Mouse (Mus musculus): ENCODE data around the gene Tmtc2. TPM values are rescaled to one million over a fixed set of nuclear protein-coding genes. Genes with fewer than 3 reads are reported as not detected.

Tmtc2 gene
- polyA plus RNA-seq, 1 experiment from 2014 or later: 9.6 TPM

DNA sequence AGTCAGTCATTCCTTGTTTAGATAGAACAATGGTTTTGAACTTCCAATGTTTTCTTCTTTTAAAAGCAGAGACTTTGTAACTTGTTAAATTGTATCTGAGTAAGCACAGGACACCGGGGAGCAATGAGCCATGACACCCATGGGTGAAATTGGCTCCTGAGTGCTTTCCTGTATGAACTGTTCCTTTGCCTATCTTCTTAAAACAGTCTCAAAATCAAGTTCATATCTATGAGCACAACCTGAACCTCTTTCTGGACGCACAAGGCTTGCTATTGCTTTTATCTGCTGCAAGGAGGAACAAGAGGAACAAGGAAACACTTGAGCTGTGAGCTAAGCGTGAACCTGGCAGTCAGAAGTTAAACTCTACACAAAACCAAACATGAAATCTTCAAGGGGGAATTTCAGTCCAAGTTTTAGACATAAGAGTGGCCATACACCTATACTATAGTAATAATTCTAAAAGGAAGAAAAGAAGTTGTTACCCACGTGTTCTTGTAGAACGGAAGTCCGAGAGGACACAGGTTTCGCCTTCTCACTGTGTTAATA, 60.4 kb downstream of the Tmtc2 start:
- Histone ChIP-seq H3K4me2 (ENCODE audit: low read depth, low read length) (no peak overlapping the region), H3K4me3 (replicated peaks; ENCODE audit: low read length) (no peak overlapping the region), H3K27ac (ENCODE audit: low read length) (no peak overlapping the region), H3K4me1 (ENCODE audit: control insufficient read depth, insufficient read depth, low read length) (0 out of 2 replicates have a peak, but pooled peaks cover 5% of the 10 kb centered on the region), H3K9me3 (replicated peaks; ENCODE audit: control insufficient read depth, low read length) (no peaks in the 10 kb centered on the region), H3K9ac (ENCODE audit: low read length) (no peak overlapping the region), H3K36me3 (ENCODE audit: control insufficient read depth, insufficient read depth, low read length) (no peaks in the 10 kb centered on the region), H3K27me3 (ENCODE audit: control insufficient read depth, insufficient read depth, low read length) (no peaks in the 10 kb centered on the region)
- ATAC-seq (ENCODE audit: insufficient read depth, low FRiP score): no peak
- WGBS: 82% methylated on average over 7 of the region's 7 CpGs

- H3K4me3 ChIP-seq (replicated peaks; ENCODE audit: low read length): no peak overlapping the region
- no peak overlapping the region for H3K9ac ChIP-seq (ENCODE audit: low read length)
- H3K9me3 ChIP-seq (replicated peaks; ENCODE audit: control insufficient read depth, low read length): no peaks in the 10 kb centered on the region
- no peak for ATAC-seq (ENCODE audit: insufficient read depth, low FRiP score)
- H3K4me1 ChIP-seq (ENCODE audit: control insufficient read depth, insufficient read depth, low read length): 0 out of 2 replicates have a peak, but pooled peaks cover 5% of the 10 kb centered on the region
- H3K27me3 ChIP-seq (ENCODE audit: control insufficient read depth, insufficient read depth, low read length): no peaks in the 10 kb centered on the region
- H3K27ac ChIP-seq (ENCODE audit: low read length): no peak overlapping the region
- 0 out of 2 replicates have a peak overlapping the region, but pooled peaks have one; percentile 2 for H3K4me2 ChIP-seq (ENCODE audit: low read depth, low read length)
- WGBS: 23% methylated on average over 4 of the region's 5 CpGs
- no peaks in the 10 kb centered on the region for H3K36me3 ChIP-seq (ENCODE audit: control insufficient read depth, insufficient read depth, low read length)
These were observed 64.4 kb downstream of the Tmtc2 start for GRCm38 (mm10) chr10:105509896-105510272.

GRCm38 (mm10) chr10:105509146-105509895, 64.9 kb downstream of the Tmtc2 start:
- H3K4me2 ChIP-seq (ENCODE audit: low read depth, low read length): 0 out of 2 replicates have a peak overlapping the region, but pooled peaks have one; percentile 2
- 50% methylated on average over 11 of the region's 12 CpGs for WGBS
- H3K9me3 ChIP-seq (replicated peaks; ENCODE audit: control insufficient read depth, low read length): no peaks in the 10 kb centered on the region
- no peak overlapping the region for H3K27ac ChIP-seq (ENCODE audit: low read length)
- no peak for ATAC-seq (ENCODE audit: insufficient read depth, low FRiP score)
- no peak overlapping the region for H3K9ac ChIP-seq (ENCODE audit: low read length)
- no peaks in the 10 kb centered on the region for H3K36me3 ChIP-seq (ENCODE audit: control insufficient read depth, insufficient read depth, low read length)
- H3K4me1 ChIP-seq (ENCODE audit: control insufficient read depth, insufficient read depth, low read length): 0 out of 2 replicates have a peak, but pooled peaks cover 5% of the 10 kb centered on the region
- H3K27me3 ChIP-seq (ENCODE audit: control insufficient read depth, insufficient read depth, low read length): no peaks in the 10 kb centered on the region
- no peak overlapping the region for H3K4me3 ChIP-seq (replicated peaks; ENCODE audit: low read length)

- no peak overlapping the region for H3K27ac ChIP-seq (ENCODE audit: low read length)
- H3K4me3 ChIP-seq (replicated peaks; ENCODE audit: low read length): no peak overlapping the region
- H3K4me2 ChIP-seq (ENCODE audit: low read depth, low read length): no peak overlapping the region
- H3K9me3 ChIP-seq (replicated peaks; ENCODE audit: control insufficient read depth, low read length): no peaks in the 10 kb centered on the region
- H3K36me3 ChIP-seq (ENCODE audit: control insufficient read depth, insufficient read depth, low read length): no peaks in the 10 kb centered on the region
- H3K27me3 ChIP-seq (ENCODE audit: control insufficient read depth, insufficient read depth, low read length): no peaks in the 10 kb centered on the region
- WGBS: 75% methylated on average over 3 of the region's 3 CpGs
- 0 out of 2 replicates have a peak, but pooled peaks cover 5% of the 10 kb centered on the region for H3K4me1 ChIP-seq (ENCODE audit: control insufficient read depth, insufficient read depth, low read length)
- no peak overlapping the region for H3K9ac ChIP-seq (ENCODE audit: low read length)
- no peak for ATAC-seq (ENCODE audit: insufficient read depth, low FRiP score)
These were observed 66.1 kb downstream of the Tmtc2 start for GRCm38 (mm10) chr10:105507982-105508786.

DNA sequence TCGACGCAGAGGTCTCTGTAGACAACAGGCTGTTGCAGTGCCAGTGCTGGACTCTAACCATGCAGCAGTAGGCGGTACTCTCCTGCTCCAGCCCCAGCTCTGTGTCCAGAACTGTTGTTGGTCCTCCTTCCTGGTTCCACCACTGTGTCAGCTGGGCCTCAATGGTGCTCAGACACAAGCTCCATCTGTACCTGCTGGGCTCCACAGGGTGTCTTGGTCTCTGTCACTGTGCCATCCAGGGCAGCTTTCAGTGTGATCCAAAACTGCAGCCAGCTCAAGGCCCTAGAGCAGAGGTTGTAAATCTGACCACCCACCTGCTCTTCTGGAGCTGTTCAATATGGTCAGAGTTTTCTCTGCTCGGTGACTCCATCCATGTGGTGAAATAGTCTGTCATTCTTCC, 68.2 kb downstream of the Tmtc2 start:
- 87% methylated on average over 4 of the region's 4 CpGs for WGBS
- H3K9me3 ChIP-seq (replicated peaks; ENCODE audit: control insufficient read depth, low read length): no peaks in the 10 kb centered on the region
- no peak overlapping the region for H3K4me2 ChIP-seq (ENCODE audit: low read depth, low read length)
- no peak overlapping the region for H3K4me3 ChIP-seq (replicated peaks; ENCODE audit: low read length)
- no peak; the same call in 1 of the 2 replicates for ATAC-seq (ENCODE audit: insufficient read depth, low FRiP score)
- H3K27me3 ChIP-seq (ENCODE audit: control insufficient read depth, insufficient read depth, low read length): no peaks in the 10 kb centered on the region
- H3K36me3 ChIP-seq (ENCODE audit: control insufficient read depth, insufficient read depth, low read length): no peaks in the 10 kb centered on the region
- no peak overlapping the region for H3K27ac ChIP-seq (ENCODE audit: low read length)
- H3K9ac ChIP-seq (ENCODE audit: low read length): no peak overlapping the region
- H3K4me1 ChIP-seq (ENCODE audit: control insufficient read depth, insufficient read depth, low read length): 0 out of 2 replicates have a peak, but pooled peaks cover 5% of the 10 kb centered on the region

DNA sequence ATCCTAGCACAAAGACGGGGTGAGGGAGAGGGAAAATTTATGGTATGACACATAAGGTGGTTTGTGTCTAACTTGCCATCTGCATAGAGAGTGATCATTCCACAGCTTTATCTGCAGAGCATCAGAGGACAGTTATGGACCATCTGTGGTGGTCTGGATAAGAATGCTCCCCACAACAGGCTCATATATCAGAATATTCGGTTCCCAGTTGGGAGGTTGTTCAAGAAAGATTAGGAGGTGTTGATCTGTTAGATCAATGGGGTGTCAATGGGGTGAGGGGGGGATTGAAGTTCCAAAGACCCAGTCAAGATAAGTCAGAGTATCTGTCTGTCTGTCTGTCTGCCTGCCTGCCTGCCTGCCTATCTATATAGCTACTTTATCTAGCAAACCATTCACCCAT, 69.8 kb downstream of the Tmtc2 start:
- Histone ChIP-seq H3K27me3 (ENCODE audit: control insufficient read depth, insufficient read depth, low read length) (no peaks in the 10 kb centered on the region), H3K4me2 (ENCODE audit: low read depth, low read length) (no peak overlapping the region), H3K4me1 (ENCODE audit: control insufficient read depth, insufficient read depth, low read length) (0 out of 2 replicates have a peak, but pooled peaks cover 5% of the 10 kb centered on the region), H3K4me3 (replicated peaks; ENCODE audit: low read length) (no peak overlapping the region), H3K27ac (ENCODE audit: low read length) (no peak overlapping the region), H3K9me3 (replicated peaks; ENCODE audit: control insufficient read depth, low read length) (no peaks in the 10 kb centered on the region), H3K9ac (ENCODE audit: low read length) (no peak overlapping the region), H3K36me3 (ENCODE audit: control insufficient read depth, insufficient read depth, low read length) (no peaks in the 10 kb centered on the region)
- no peak for ATAC-seq (ENCODE audit: insufficient read depth, low FRiP score)
- 72% methylated on average over 2 of the region's 2 CpGs for WGBS

DNA sequence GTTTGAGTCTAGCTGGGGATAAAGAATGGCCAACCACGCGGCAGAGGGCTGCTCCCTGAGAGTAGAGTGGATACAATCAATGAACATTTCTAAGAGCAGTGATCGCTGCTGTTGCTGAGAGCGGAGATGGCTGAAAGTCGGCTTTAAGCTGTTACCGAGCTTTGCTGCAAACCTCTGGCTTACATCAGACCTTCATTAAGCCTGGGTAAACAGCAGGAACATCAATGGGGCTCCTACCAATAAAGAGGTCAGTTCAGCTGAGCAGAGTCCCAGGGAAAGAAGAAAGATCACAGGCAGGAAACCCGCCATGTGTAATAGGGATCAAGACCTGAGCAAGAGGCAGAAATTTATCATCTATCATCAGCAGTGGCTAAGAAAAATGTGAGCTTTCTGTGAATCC, 72.5 kb downstream of the Tmtc2 start:
- Histone ChIP-seq H3K4me3 (replicated peaks; ENCODE audit: low read length) (no peak overlapping the region), H3K27ac (ENCODE audit: low read length) (no peak overlapping the region), H3K27me3 (ENCODE audit: control insufficient read depth, insufficient read depth, low read length) (no peaks in the 10 kb centered on the region), H3K9me3 (replicated peaks; ENCODE audit: control insufficient read depth, low read length) (no peaks in the 10 kb centered on the region), H3K4me1 (ENCODE audit: control insufficient read depth, insufficient read depth, low read length) (no peaks in the 10 kb centered on the region), H3K4me2 (ENCODE audit: low read depth, low read length) (no peak overlapping the region), H3K9ac (ENCODE audit: low read length) (no peak overlapping the region), H3K36me3 (ENCODE audit: control insufficient read depth, insufficient read depth, low read length) (no peaks in the 10 kb centered on the region)
- ATAC-seq (ENCODE audit: insufficient read depth, low FRiP score): no peak
- WGBS: 43% methylated on average over 7 of the region's 7 CpGs

- Histone ChIP-seq H3K4me2 (ENCODE audit: low read depth, low read length) (no peak overlapping the region), H3K4me3 (replicated peaks; ENCODE audit: low read length) (no peak overlapping the region), H3K36me3 (ENCODE audit: control insufficient read depth, insufficient read depth, low read length) (no peaks in the 10 kb centered on the region), H3K9ac (ENCODE audit: low read length) (no peak overlapping the region), H3K9me3 (replicated peaks; ENCODE audit: control insufficient read depth, low read length) (no peaks in the 10 kb centered on the region), H3K27me3 (ENCODE audit: control insufficient read depth, insufficient read depth, low read length) (no peaks in the 10 kb centered on the region), H3K27ac (ENCODE audit: low read length) (no peak overlapping the region), H3K4me1 (ENCODE audit: control insufficient read depth, insufficient read depth, low read length) (0 out of 2 replicates have a peak, but pooled peaks cover 2% of the 10 kb centered on the region)
- 66% methylated on average over 4 of the region's 4 CpGs for WGBS
- no peak for ATAC-seq (ENCODE audit: insufficient read depth, low FRiP score)
These were observed 73.8 kb downstream of the Tmtc2 start for GRCm38 (mm10) chr10:105500482-105500881.

- Histone ChIP-seq H3K36me3 (ENCODE audit: control insufficient read depth, insufficient read depth, low read length) (no peaks in the 10 kb centered on the region), H3K27ac (ENCODE audit: low read length) (no peak overlapping the region), H3K4me1 (ENCODE audit: control insufficient read depth, insufficient read depth, low read length) (0 out of 2 replicates have a peak, but pooled peaks cover 4% of the 10 kb centered on the region), H3K4me3 (replicated peaks; ENCODE audit: low read length) (no peak overlapping the region), H3K27me3 (ENCODE audit: control insufficient read depth, insufficient read depth, low read length) (no peaks in the 10 kb centered on the region), H3K9ac (ENCODE audit: low read length) (no peak overlapping the region), H3K4me2 (ENCODE audit: low read depth, low read length) (no peak overlapping the region), H3K9me3 (replicated peaks; ENCODE audit: control insufficient read depth, low read length) (no peaks in the 10 kb centered on the region)
- WGBS: 66% methylated on average over 6 of the region's 6 CpGs
- no peak for ATAC-seq (ENCODE audit: insufficient read depth, low FRiP score)
These were observed 79.0 kb downstream of the Tmtc2 start for GRCm38 (mm10) chr10:105495248-105495647.
